Mouse (Mus musculus) forebrain, embryonic 14.5 days (tissue): Measurements from ENCODE around the gene Pdgfb. TPM values are rescaled to one million over a fixed set of nuclear protein-coding genes. Genes with fewer than 3 reads are reported as not detected.

ENCODE experiments used
- ATAC-seq: fragments of 200-750 bp; cut with Nextera tagmentation; 2 replicates; pipeline ENCODE4 v1.8.0; 2017; ENCODE audit warnings: mild to moderate bottlenecking, moderate library complexity
- DNase-seq: peaks from one replicate; pipeline ENCODE4 v3.0.0-alpha.2; 2015; ENCODE audit warnings: low spot score
- H3K27ac ChIP-seq: fragments of 300-500 bp; sonication (generic); 2 replicates; pipeline ENCODE4 v1.5.1; 2014; ENCODE audit warnings: low read depth, mild to moderate bottlenecking, control low read depth, low read length, moderate library complexity
- H3K27me3 ChIP-seq: fragments of 300-500 bp; sonication (generic); replicated peaks from 2 replicates; pipeline ENCODE4 v1.6.1; 2014; ENCODE audit warnings: low read length, control low read depth, mixed read lengths; ENCODE audit not compliant: control insufficient read depth, insufficient read depth
- H3K36me3 ChIP-seq: fragments of 300-500 bp; sonication (generic); 2 replicates; pipeline ENCODE4 v1.6.1; 2014; ENCODE audit warnings: low read length, control low read depth; ENCODE audit not compliant: control insufficient read depth, insufficient read depth
- H3K4me1 ChIP-seq: fragments of 300-500 bp; sonication (generic); 2 replicates; pipeline ENCODE4 v1.6.1; 2014; ENCODE audit warnings: antibody characterized with exemption, low read length, control low read depth; ENCODE audit not compliant: control insufficient read depth, insufficient read depth
- H3K4me2 ChIP-seq: fragments of 300-500 bp; sonication (generic); 2 replicates; pipeline ENCODE4 v1.6.1; 2014; ENCODE audit warnings: mild to moderate bottlenecking, control low read depth, low read length
- H3K4me3 ChIP-seq: fragments of 300-500 bp; sonication (generic); 2 replicates; pipeline ENCODE4 v1.5.1; 2014; ENCODE audit warnings: low read depth, low read length, control low read depth
- H3K9ac ChIP-seq: fragments of 300-500 bp; sonication (generic); 2 replicates; pipeline ENCODE4 v1.6.1; 2014; ENCODE audit warnings: mild to moderate bottlenecking, low read length, control low read depth, moderate library complexity
- H3K9me3 ChIP-seq: fragments of 300-500 bp; sonication (generic); replicated peaks from 2 replicates; pipeline ENCODE4 v1.6.1; 2016; ENCODE audit warnings: low read length, control low read depth, mixed read lengths; ENCODE audit not compliant: control insufficient read depth
- WGBS: fragments of 180-500 bp; shearing (Covaris S2); extraction: QIAGEN DNeasy Blood & Tissue Kit; methylation state at CpG from one replicate; pipeline ENCODE4 v1.1.7; 2014; 5-methylcytosine and 5-hydroxymethylcytosine counted together
- polyA plus RNA-seq: library from polyadenylated mRNA; unstranded; fragments of >200 nt; fragmentation: Nextera tagmentation; extraction: Ambion mirVana; gene quantifications from 2 replicates; pipeline ENCODE4 v1.2.1, GENCODE M21; 2014

Gene Pdgfb
- polyA plus RNA-seq, 1 experiment from 2014 or later = 2.7 TPM

DNA sequence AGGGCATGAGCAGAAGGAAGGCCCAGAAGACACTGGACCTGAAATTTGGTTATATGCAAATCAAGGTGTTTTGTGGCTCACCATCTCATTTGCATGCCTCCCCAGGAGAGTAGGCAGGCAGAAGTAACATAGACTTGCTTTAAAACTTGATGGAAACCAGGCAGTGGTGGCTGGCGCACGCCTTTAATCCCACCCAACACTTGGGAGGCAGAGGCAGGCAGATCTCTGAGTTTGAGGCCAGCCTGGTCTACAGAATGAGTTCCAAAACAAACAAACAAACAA, 23.3 kb upstream of the Pdgfb start:
- WGBS = 97% methylated on average over 2 of the region's 2 CpGs
- H3K36me3 ChIP-seq = no peaks in the 10 kb centered on the region
- no peaks in the 10 kb centered on the region for H3K4me1 ChIP-seq
- no peaks in the 10 kb centered on the region for H3K27me3 ChIP-seq
- H3K9me3 ChIP-seq = no peaks in the 10 kb centered on the region
- no peak overlapping the region for H3K4me2 ChIP-seq
- no peak overlapping the region for H3K9ac ChIP-seq
- DNase-seq = no peak
- no peak overlapping the region for H3K4me3 ChIP-seq
- no peak overlapping the region for H3K27ac ChIP-seq
- ATAC-seq = no peak

DNA sequence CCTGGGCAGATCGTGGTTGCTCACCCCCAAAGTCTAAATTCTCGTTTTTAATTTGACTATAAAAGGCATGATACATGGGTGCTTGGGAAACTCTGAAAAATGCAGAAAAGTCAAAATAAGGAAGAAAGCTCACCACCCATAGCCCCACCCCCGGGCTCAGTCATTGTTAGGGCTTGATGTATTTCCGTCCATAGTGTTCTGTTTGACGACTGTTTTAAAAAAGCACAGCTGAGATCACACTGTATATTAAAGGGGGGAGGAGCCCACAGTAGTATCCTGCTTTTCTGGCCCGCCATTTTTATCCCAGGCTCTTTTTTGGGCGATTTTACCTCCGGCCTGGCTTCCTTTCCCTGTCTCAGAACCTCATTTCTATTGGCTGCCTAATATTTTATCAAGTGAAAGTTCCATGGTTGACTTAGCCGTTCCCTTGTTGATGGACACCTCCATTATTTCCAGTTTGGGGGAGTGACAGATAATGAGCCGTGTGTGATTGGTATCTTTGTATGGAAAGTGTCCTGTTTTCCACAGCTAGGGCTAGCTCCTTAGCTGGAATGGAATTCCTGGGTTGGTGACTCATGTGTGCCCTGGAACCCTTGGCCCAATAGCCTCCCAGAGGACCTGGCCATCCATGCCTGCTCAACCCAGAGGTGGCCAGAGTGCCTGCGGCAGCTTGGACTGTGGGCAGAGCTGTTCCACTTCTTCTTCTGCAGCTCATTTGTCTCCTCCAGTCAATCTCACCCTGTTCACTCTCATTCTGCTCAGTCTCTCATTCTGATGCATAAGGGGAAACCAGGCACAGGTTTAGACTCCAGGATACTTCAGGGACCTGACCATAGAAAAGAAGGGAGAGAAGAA, 22.7 kb upstream of the Pdgfb start:
- no peak for ATAC-seq

DNA sequence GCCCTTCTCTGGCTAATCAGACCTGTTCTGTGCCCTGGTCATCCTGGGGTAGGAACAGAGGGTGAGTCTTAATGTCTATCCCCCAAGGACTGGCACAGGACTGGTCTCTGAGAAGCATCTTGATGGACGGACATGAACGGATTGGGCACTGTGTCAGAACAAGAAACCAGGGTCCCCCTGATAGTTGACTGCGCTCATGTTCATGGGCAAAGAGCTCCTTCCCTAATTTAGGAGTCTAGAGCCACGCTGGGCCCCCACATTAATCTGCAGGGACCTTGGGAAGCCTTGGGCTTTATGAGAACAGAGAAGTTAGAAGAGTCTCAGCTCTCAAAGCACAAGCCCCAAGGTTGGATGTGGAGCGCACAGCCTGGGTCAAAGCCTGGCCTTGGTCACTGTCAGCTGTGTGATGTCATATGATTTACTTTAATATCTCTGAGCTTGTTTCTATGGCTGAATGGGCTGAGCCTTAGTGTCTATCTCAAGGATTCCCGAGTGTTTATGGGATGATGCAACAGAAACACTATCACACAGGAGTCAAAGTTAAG, 20.6 kb upstream of the Pdgfb start:
- ATAC-seq (no peak), DNase-seq (no peak)
- no peak overlapping the region for H3K9ac ChIP-seq
- H3K4me2 ChIP-seq = no peak overlapping the region
- no peaks in the 10 kb centered on the region for H3K27me3 ChIP-seq
- WGBS = 84% methylated on average over 6 of the region's 6 CpGs
- H3K4me3 ChIP-seq = no peak overlapping the region
- H3K27ac ChIP-seq = no peak overlapping the region
- H3K36me3 ChIP-seq = no peaks in the 10 kb centered on the region
- H3K9me3 ChIP-seq = no peaks in the 10 kb centered on the region
- H3K4me1 ChIP-seq = no peaks in the 10 kb centered on the region

More for the DNA sequence above, 22.7 kb upstream of the Pdgfb start:
- no peak overlapping the region for H3K9ac ChIP-seq
- DNase-seq = no peak
- no peak overlapping the region for H3K4me2 ChIP-seq
- no peak overlapping the region for H3K27ac ChIP-seq
- 79% methylated on average over 11 of the region's 11 CpGs for WGBS
- no peaks in the 10 kb centered on the region for H3K9me3 ChIP-seq
- no peaks in the 10 kb centered on the region for H3K27me3 ChIP-seq
- no peak overlapping the region for H3K4me3 ChIP-seq
- no peaks in the 10 kb centered on the region for H3K36me3 ChIP-seq
- no peaks in the 10 kb centered on the region for H3K4me1 ChIP-seq

DNA sequence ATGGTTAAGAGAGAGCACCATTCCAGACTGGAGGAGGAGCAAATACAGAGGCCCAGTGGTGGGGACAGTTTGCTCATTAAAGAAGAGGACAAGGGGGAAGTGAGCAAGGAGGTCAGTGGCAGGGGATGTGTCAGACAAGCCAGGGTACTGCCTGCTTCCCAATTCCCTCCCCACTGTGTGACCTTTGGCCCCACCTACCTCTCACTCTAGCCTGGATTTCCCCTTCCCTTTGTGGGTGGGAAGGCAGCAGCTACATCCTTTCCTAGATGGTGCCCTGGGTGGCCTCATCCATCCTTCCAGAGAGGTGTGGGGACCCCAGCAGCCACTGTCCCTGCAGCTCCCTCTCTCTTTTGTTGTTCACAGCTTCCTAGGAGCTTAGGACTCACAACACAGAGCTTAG, 20.1 kb upstream of the Pdgfb start:
- no peak for DNase-seq
- no peak overlapping the region for H3K9ac ChIP-seq
- no peak overlapping the region for H3K4me3 ChIP-seq
- no peak overlapping the region for H3K27ac ChIP-seq
- no peaks in the 10 kb centered on the region for H3K4me1 ChIP-seq
- no peak overlapping the region for H3K4me2 ChIP-seq
- no peaks in the 10 kb centered on the region for H3K36me3 ChIP-seq
- H3K27me3 ChIP-seq = no peaks in the 10 kb centered on the region
- no peak for ATAC-seq
- no peaks in the 10 kb centered on the region for H3K9me3 ChIP-seq

DNA sequence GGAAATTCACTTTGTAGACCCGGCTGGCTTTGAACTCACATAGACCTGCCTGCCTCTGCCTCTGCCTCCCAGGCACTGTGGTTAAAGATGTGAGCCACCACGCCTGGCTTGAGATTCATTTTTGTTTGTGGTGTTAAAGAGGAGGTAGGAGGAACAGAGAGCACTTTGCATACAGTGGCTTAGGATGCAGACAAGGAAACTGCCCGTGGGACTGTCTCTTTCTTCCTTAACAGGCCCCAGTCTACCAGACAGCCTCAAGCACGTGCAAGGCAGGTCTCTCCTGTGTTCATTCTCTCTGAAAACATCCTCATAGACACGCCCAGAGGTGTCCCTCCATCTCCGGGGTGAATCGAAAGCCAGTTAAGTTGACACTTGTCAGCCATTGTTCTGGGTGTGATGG, 19.6 kb upstream of the Pdgfb start:
- no peaks in the 10 kb centered on the region for H3K4me1 ChIP-seq
- ATAC-seq = no peak
- H3K4me3 ChIP-seq = no peak overlapping the region
- no peak overlapping the region for H3K4me2 ChIP-seq
- no peaks in the 10 kb centered on the region for H3K36me3 ChIP-seq
- no peak overlapping the region for H3K9ac ChIP-seq
- H3K27me3 ChIP-seq = no peaks in the 10 kb centered on the region
- H3K27ac ChIP-seq = no peak overlapping the region
- no peak for DNase-seq
- H3K9me3 ChIP-seq = no peaks in the 10 kb centered on the region
- 73% methylated on average over 7 of the region's 7 CpGs for WGBS

DNA sequence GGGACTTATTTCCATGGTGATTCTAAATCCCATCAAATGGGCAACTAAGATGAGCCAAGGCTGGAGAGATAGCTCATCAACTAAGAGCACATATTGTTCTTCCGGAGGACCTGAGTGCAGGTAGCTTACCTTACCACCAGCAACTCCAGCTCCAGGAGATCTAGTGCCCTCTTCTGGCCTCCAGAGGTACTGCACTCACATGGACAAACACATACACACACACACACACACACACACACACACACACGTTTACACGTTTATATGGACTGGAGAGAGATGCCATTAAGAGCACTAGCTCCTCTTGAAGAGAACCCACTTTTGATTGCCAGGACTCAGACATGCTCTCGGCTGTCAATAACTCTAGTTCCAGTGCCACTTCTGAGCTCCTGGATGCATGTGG, 16.4 kb upstream of the Pdgfb start:
- DNase-seq = no peak
- Histone ChIP-seq H3K4me3 (no peak overlapping the region), H3K27ac (no peak overlapping the region), H3K4me2 (no peak overlapping the region), H3K36me3 (no peaks in the 10 kb centered on the region), H3K27me3 (no peaks in the 10 kb centered on the region), H3K9ac (no peak overlapping the region), H3K9me3 (no peaks in the 10 kb centered on the region), H3K4me1 (no peaks in the 10 kb centered on the region)
- 93% methylated on average over 4 of the region's 4 CpGs for WGBS
- no peak for ATAC-seq

DNA sequence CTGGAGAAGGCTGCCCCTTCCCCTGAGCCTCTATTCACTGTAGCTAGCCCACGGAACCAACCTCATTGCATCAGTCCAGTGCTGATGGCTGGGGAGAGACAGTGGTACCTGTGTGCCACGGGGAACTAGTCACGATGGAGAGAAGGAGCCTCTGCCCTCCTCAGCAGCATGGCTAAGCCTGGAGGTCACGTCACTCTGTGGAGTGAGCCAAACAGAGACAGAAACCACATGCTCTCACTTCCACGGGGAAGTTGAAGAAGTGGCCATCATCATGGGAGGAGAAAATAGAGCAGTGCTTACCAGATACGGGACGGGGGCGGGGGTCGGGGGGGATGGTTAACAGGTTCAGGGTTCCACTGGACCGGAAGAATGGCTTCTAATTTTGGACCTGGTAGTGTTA, 15.6 kb upstream of the Pdgfb start:
- H3K36me3 ChIP-seq = no peaks in the 10 kb centered on the region
- H3K4me2 ChIP-seq = no peak overlapping the region
- WGBS = 93% methylated on average over 10 of the region's 10 CpGs
- no peaks in the 10 kb centered on the region for H3K4me1 ChIP-seq
- H3K27me3 ChIP-seq = no peaks in the 10 kb centered on the region
- ATAC-seq (no peak), DNase-seq (no peak)
- H3K4me3 ChIP-seq = no peak overlapping the region
- no peaks in the 10 kb centered on the region for H3K9me3 ChIP-seq
- H3K27ac ChIP-seq = no peak overlapping the region
- H3K9ac ChIP-seq = no peak overlapping the region

DNA sequence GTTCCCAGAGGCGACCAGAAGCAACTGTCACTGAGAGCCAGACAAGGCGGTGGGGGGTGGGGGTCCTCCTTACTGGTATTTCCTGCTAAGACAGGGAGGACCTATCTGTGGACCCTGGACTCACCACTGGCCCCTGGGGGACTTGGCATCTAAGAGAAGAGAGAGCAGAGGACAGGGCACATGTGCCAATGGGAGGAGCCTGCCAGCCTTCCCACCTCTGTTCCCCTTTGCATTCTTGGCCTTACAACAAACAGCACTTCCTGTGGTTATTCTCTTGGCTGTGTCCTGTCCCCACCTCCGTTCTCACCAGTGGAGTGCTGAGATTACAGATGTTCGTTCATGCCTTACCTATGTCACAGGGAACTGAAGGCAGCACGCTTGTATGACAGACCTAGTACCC, 14.1 kb upstream of the Pdgfb start:
- H3K4me1 ChIP-seq = no peaks in the 10 kb centered on the region
- no peak overlapping the region for H3K27ac ChIP-seq
- WGBS = 85% methylated on average over 5 of the region's 5 CpGs

DNA sequence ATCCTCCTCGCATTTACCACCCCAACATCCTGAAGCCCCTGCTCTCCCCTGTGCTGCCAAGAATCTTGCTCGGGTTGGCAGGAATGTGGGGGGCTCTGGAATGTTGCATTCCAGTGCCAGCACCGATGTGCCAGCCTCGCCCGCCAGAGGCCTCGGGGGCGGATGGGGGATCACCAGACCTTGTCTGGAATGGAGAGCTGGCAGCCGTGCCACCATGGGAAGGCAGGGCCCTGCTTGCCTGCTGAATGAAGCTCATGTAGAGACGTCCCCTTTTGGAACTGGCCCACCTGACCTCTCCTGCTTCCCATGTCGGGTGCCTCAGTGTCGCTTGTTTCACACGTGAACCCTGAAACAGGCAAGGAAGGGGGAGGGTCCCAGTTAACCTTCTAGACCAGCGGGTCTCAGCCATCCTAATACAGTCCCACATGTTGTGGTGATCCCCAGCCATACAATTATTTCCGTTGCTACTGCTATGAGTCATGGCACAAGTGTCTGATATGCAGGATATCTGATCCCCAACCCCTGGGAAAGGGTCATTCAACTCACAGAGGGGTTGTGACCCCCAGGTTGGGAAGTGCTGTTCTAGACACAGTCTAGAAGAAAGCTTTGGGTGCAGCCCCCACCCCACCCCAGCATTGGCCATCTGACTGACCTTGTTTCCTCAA, 12.0 kb upstream of the Pdgfb start:
- Histone ChIP-seq H3K36me3 (no peaks in the 10 kb centered on the region), H3K9me3 (no peaks in the 10 kb centered on the region), H3K4me2 (no peak overlapping the region), H3K27ac (no peak overlapping the region), H3K4me1 (no peaks in the 10 kb centered on the region), H3K4me3 (no peak overlapping the region), H3K27me3 (no peaks in the 10 kb centered on the region), H3K9ac (no peak overlapping the region)
- ATAC-seq = no peak
- DNase-seq = peak; percentile 48
- whole genome bisulfite sequencing = 64% methylated on average over 14 of the region's 14 CpGs

More for the DNA sequence above, 14.1 kb upstream of the Pdgfb start:
- Histone ChIP-seq H3K4me3 (no peak overlapping the region), H3K9ac (no peak overlapping the region), H3K27me3 (no peaks in the 10 kb centered on the region), H3K4me2 (no peak overlapping the region), H3K9me3 (no peaks in the 10 kb centered on the region), H3K36me3 (no peaks in the 10 kb centered on the region)
- DNase-seq (no peak), ATAC-seq (no peak)
